Mouse (Mus musculus): ENCODE data around the gene Hpgd.
A peak's percentile ranks its signal among the peaks of the same experiment; 100 is the strongest.

The Hpgd gene

DNA sequence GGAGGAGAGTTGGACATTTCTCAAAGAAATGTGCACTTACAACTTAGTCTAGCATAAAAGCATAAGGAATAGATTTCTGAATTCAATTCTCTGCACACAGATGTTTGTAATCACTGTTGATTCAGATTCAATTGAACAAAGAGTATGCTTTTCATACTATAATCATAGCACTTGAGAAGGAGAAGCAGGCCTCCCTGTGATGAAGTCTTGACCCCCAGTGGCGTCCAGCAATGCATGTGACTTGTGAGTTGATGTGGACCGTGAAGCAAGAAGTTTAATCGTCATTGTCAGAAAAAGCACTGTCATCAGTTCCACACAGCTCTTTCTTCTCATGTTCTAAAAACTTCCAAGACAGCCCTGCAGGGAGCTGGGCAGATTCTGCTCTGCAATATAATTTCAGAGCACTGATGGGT, 33.8 kb downstream of the Hpgd start:
- no peak for DNase-seq

DNA sequence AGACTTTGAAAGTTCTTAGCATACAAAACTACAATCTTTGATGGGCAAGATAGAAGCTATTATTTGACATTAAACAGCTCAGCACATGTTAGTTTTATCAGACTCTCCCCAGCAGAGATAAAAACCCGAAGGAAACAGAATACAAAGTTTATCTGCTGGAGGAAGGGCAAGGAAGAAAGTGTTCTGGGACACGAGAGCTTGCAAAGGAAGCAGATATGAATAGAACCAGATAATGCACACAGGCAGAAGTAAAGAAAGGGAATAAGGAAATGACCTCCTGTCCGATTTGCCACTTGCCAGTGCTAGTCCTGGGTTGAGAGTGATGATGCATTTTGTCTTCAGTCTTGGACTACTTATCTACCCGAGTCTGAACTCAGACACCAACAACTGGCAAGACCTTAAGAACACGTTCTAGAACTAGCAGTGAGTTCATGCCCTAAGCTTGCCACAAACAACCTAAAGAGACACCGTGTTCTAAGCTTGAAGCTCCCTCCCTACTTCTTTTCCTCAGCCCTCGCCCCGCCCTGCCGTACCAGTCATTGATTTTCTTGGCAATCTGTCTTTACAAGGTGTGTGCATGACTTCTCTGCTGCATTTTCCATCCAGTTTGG, 41.1 kb downstream of the Hpgd start:
- peak; percentile 66 for DNase-seq

DNA sequence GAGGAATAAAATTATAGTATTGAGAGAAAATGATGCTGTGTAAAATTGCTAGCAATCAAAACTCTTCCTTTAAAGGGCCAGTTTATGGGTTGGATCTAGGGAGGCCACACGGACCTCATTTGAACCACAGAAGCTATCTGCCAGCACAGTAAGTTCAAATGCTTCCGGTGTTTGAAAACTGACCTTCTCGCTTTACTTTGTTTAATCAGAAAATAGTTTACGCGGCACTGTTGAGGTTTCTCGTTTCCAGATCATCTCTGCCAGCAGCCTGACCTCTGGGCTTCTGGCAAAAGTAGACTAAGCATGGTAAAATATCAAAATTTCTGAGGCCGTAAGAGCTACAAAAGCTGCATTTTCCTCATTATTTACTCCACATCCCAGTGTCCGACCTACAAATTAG, 42.4 kb downstream of the Hpgd start:
- DNase-seq: peak; percentile 48

DNA sequence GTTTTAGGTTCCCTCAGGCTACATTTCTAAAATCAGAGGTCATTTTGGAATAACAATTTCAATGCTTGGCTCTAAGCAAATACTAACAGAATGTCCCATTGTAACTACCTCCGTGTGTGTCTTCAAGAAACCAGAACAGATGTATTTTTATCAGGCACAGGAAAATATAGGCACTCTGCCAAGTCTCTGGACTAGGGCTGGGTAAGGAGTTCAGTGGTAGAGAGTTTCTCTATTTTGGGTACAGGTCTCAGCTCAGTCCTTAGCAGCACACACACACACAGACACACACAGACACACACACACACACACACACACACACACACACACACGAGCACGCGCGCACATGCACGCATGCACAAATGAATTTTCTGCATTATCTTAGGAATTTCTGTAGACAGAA, 49.1 kb downstream of the Hpgd start:
- peak; percentile 37 for DNase-seq

DNA sequence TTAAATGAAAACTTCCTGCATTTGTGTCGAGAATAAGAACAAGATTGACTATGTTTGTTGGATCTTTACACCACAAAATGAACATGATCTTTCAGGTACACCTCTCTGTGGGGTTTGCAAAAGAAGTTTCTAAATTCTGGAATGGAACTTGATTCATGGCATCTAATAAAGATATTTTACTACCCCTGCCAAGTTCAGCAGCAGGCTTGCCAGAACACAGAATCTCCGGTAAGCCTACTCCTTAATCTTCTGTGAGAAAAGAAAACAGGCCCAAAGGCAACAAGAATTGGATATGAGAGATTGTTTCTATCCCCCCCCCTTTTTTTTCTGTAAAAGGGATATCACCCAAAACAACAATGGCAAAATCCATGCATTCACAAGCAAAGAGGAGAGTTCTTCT, 49.6 kb downstream of the Hpgd start:
- peak; percentile 9 for DNase-seq

DNA sequence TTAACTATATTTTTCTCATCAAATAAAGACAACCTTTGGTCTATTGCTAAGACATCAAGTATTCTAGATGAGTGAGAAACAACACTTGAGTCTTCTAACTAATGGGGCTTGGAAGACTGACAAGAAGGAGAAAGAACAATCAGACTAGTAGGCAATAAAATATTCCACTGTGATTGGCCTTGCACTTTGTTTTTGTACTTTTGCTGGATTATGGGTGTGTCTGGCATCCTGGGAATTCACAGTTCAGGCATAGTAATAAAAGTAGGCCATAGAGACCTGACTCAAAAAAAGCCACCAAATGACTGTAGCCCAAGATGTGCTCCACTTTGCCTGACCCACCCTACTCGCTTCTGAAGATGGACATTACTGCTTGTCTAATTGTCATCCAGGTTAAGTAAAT, 50.0 kb downstream of the Hpgd start:
- peak; percentile 15 for DNase-seq

DNA sequence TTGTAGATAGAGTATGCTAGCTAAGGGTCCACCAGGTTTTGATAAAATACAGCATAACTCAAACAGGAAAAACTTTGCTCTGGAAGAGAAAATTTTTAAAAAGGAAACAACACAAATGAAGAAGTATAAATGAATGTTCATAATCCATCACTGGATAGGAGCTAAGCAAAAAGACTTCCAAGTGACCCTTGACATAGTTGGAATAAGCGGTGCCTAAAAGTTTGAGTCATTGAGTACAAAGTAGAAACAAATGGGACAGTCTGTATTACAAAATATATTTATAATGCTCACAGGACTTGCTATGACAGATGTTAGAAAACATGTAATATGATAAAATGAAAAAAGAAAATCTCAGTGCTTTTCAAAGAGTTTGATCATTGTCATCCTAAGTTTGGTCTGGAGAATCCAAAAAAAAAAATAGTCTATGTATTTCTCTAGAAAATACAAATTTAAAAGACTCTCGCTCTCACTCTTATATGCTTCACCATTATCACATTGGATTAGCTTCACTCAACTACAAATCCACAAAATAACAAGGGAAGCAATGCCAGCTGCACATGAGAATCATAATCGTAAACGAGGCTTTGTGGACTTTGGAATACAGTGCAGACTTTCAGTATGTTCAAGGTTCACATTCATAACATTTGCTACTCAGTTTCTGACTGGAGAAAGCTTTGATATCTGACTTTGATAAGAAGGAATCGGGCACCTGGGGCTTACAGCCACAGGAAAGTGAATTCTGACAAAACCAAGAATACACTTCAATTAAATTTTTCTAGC, 51.4 kb downstream of the Hpgd start:
- DNase-seq: no peak

DNA sequence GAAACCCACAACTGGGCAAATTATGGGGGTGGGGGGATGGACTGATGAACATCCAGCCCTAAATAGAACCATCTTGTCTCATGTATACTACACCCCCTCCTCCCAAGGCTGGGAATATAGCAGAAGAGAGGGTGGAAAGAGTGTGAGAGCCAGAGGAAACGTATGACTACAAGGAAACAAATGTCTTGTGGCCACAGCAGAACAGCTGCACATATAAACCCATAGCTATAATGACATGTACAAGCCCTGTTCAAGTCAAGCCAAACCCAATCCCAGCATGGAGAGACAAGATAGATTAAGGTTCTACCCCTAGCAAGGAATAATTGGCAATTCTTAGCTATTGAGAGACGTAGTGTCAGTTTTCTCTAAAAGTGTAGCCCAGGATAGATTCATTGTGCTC, 68.8 kb downstream of the Hpgd start:
- no peak for DNase-seq
